Mouse (Mus musculus) embryonic facial prominence, embryonic 10.5 days (tissue): ENCODE measurements around the gene Chrd. TPM values are rescaled to one million over a fixed set of nuclear protein-coding genes. Genes with fewer than 3 reads are reported as not detected.

Source experiments
- DNase-seq: peaks from one replicate; pipeline ENCODE4 v3.0.0-alpha.2; 2017; ENCODE audit warnings: low spot score
- H3K27ac ChIP-seq: fragments of 300-500 bp; sonication (generic); replicated peaks from 2 replicates; pipeline ENCODE4 v1.5.1; 2016; ENCODE audit warnings: mild to moderate bottlenecking
- H3K27me3 ChIP-seq: fragments of 300-500 bp; sonication (generic); replicated peaks from 2 replicates; pipeline ENCODE4 v1.6.1; 2016; ENCODE audit warnings: low read depth, mild to moderate bottlenecking; ENCODE audit not compliant: poor library complexity, severe bottlenecking
- H3K36me3 ChIP-seq: fragments of 300-500 bp; sonication (generic); replicated peaks from 2 replicates; pipeline ENCODE4 v1.6.1; 2016; ENCODE audit warnings: mild to moderate bottlenecking, moderate library complexity
- H3K4me1 ChIP-seq: fragments of 300-500 bp; sonication (generic); 2 replicates; pipeline ENCODE4 v1.6.1; 2016
- H3K4me3 ChIP-seq: fragments of 300-500 bp; sonication (generic); 2 replicates; pipeline ENCODE4 v1.5.1; 2016; ENCODE audit warnings: mild to moderate bottlenecking, moderate library complexity
- H3K9me3 ChIP-seq: fragments of 300-500 bp; sonication (generic); 2 replicates; pipeline ENCODE4 v1.6.1; 2016; ENCODE audit warnings: mild to moderate bottlenecking
- WGBS: fragments of 180-500 bp; shearing (Covaris S2); methylation state at CpG from one replicate; pipeline ENCODE4 v1.1.7; 2016; 5-methylcytosine and 5-hydroxymethylcytosine counted together
- polyA plus RNA-seq: library from polyadenylated mRNA; unstranded; fragments of >200 nt; fragmentation: Nextera tagmentation; extraction: Ambion mirVana; gene quantifications from 2 replicates; pipeline ENCODE4 v1.2.1, GENCODE M21; 2016

Chrd gene
- 1.3 and 1.4 TPM in 2 replicates for polyA plus RNA-seq

- DNase-seq = peak; percentile 86
- H3K4me3 ChIP-seq = peak within 1 kb of the TSS; percentile 76
- no peaks in the 10 kb centered on the region for H3K36me3 ChIP-seq
- under 1% methylated on average over 69 of the region's 70 CpGs for whole genome bisulfite sequencing
- peak within 1 kb of the TSS; percentile 91 for H3K27ac ChIP-seq
- H3K9me3 ChIP-seq = no peaks in the 10 kb centered on the region
- peaks cover 74% of the 10 kb centered on the region for H3K27me3 ChIP-seq
- peaks cover 41% of the 10 kb centered on the region for H3K4me1 ChIP-seq
These were observed at the start of gene Chrd for GRCm38 (mm10) chr16:20732925-20733730. Gene Chrd, plus strand, starts transcription at chr16:20733127.

DNA sequence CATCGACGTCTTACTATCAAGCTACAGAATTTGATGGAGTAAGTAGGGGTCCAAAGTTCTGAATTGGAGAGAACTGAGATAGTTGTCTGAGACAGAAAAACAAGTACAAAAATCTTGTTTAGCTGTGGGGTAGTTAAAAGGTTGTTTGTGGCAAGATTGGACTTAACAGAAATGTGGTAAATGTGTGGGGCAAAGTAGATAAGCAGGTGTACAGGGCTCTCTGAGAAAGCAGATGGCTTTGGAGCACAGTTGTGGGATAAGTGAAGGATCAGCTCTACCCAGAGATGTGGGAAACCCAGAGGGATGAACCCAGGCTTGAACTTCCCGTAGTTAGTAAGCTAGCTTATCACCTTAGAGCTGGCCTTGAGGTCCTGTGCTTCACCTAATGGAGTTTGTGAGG is 42.2 kb upstream of the Chrd start:
- Histone ChIP-seq H3K4me3 (no peak overlapping the region), H3K4me1 (peaks cover 30% of the 10 kb centered on the region), H3K9me3 (no peaks in the 10 kb centered on the region), H3K27me3 (peaks cover 18% of the 10 kb centered on the region), H3K27ac (no peak overlapping the region), H3K36me3 (peaks cover 70% of the 10 kb centered on the region)
- DNase-seq = no peak
- WGBS = 92% methylated on average over 3 of the region's 3 CpGs

DNA sequence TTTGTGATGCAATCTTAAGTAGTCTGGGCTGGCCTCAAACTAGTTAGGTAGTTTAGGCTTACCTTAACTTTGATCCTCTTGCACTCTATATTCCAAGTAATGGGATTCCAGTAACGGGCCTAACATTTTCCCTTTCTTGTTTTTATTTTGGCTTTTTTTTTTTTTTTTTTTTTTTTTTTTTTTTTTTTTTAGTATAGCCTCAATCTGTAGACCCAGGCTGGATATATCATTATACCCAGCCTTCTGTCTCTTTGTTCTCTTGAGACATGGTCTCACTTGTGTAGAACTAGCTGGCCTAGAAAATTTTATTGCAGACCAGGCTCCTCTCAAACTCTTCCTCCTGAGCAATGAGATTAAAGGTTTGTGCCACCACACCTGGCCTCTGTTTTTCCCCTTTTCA is 41.3 kb upstream of the Chrd start:
- Histone ChIP-seq H3K27ac (no peak overlapping the region), H3K27me3 (peaks cover 26% of the 10 kb centered on the region), H3K9me3 (no peaks in the 10 kb centered on the region), H3K4me3 (no peak overlapping the region), H3K36me3 (peaks cover 62% of the 10 kb centered on the region), H3K4me1 (peaks cover 39% of the 10 kb centered on the region)
- WGBS = 83% methylated on average over 1 of the region's 1 CpGs
- no peak for DNase-seq

GRCm38 (mm10) chr16:20692241-20692965 is 40.5 kb upstream of the Chrd start:
- Histone ChIP-seq H3K9me3 (no peaks in the 10 kb centered on the region), H3K27ac (no peak overlapping the region), H3K4me3 (peak overlapping the region; percentile 74), H3K27me3 (peaks cover 33% of the 10 kb centered on the region), H3K4me1 (peaks cover 41% of the 10 kb centered on the region), H3K36me3 (peaks cover 54% of the 10 kb centered on the region)
- whole genome bisulfite sequencing = 48% methylated on average over 16 of the region's 16 CpGs
- DNase-seq = peak; percentile 36

DNA sequence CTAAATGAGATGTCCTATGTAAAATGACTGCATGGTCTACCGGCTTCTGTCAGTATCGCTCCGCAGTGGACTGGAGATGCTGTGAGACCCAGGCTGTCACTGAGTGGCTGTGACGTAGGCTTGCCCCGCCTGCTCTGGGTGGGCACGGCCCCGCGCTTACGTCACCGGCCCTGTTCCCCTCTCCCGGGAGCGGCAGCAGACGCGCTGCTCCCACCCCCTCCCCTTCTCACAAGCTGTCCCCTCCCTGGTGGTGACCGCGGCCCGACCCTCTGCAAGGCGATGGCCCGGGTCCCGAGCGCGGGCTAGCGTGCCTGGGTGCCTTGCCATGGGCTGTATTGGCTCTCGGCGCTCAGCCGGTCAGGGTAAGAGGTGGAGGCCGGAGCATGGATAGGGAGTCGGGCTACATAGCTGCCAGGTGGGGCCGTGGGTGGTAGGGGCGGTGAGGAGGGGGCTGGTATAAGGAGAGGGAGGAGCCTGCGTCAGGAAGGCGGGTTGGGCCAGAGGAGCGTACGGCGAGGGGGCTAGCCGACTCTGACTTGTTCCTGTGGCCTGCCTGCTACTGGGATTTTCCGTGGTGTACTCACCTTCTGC is 39.7 kb upstream of the Chrd start, which contains the start of gene Fam131a:
TSS of gene Fam131a (plus strand) at position 131 of the 591 bp plus-strand sequence.
- WGBS = under 1% methylated on average over 37 of the region's 37 CpGs
- peaks cover 41% of the 10 kb centered on the region for H3K27me3 ChIP-seq
- H3K9me3 ChIP-seq = no peaks in the 10 kb centered on the region
- H3K36me3 ChIP-seq = peaks cover 46% of the 10 kb centered on the region
- H3K27ac ChIP-seq = peak within 1 kb of the TSS; percentile 84
- peaks cover 41% of the 10 kb centered on the region for H3K4me1 ChIP-seq
- peak; percentile 96 for DNase-seq
- peak within 1 kb of the TSS; percentile 74 for H3K4me3 ChIP-seq

DNA sequence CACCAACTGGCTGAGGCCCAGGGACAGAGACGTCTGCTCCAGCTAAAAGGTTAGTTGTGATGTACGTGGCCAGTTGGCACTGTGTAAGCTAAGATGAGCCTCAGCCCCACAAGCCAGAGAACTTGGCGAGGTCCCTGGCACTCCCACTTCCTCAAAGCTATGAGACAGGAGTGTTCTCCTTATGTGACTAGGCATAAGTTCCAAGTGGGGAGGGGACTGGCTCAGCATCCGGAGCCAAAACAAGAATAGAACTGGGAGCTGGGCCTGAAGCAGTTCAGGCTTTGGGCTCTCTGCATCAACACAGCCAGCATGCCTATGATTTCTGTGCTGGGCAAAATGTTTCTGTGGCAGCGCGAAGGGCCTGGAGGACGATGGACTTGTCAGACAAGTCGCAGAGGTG is 38.1 kb upstream of the Chrd start:
- Histone ChIP-seq H3K27ac (no peak overlapping the region), H3K4me3 (no peak overlapping the region), H3K9me3 (no peaks in the 10 kb centered on the region), H3K4me1 (peaks cover 41% of the 10 kb centered on the region), H3K36me3 (peaks cover 30% of the 10 kb centered on the region), H3K27me3 (peaks cover 46% of the 10 kb centered on the region)
- no peak for DNase-seq
- WGBS = 83% methylated on average over 8 of the region's 8 CpGs

GRCm38 (mm10) chr16:20695622-20696323 is 37.2 kb upstream of the Chrd start:
- Histone ChIP-seq H3K27me3 (peaks cover 46% of the 10 kb centered on the region), H3K4me1 (peaks cover 48% of the 10 kb centered on the region), H3K27ac (peak overlapping the region; percentile 74), H3K9me3 (no peaks in the 10 kb centered on the region), H3K4me3 (peak overlapping the region; percentile 61), H3K36me3 (peaks cover 20% of the 10 kb centered on the region)
- peak; percentile 83 for DNase-seq
- 5% methylated on average over 46 of the region's 46 CpGs for WGBS

DNA sequence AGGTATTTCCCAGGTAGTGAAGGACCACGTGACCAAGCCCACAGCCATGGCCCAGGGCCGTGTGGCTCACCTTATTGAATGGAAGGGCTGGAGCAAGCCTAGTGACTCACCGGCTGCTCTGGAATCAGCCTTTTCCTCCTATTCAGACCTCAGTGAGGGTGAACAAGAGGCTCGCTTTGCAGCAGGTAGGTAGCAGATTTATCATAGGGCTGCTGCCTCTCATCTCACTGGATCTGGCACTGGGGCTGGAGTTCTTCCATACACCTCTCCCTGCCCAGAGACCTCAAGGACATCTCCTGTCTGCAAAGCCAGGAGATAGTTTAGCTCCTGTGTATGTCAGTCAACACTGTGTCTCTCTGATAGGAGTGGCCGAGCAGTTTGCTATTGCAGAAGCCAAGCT is 33.7 kb upstream of the Chrd start:
- H3K27ac ChIP-seq = no peak overlapping the region
- WGBS = 79% methylated on average over 5 of the region's 5 CpGs
- H3K36me3 ChIP-seq = peaks cover 14% of the 10 kb centered on the region
- no peak for DNase-seq
- H3K9me3 ChIP-seq = no peaks in the 10 kb centered on the region
- peaks cover 43% of the 10 kb centered on the region for H3K27me3 ChIP-seq
- H3K4me1 ChIP-seq = peaks cover 49% of the 10 kb centered on the region
- no peak overlapping the region for H3K4me3 ChIP-seq

- WGBS = 33% methylated on average over 5 of the region's 5 CpGs
- no peak for DNase-seq
- Histone ChIP-seq H3K4me1 (peaks cover 48% of the 10 kb centered on the region), H3K36me3 (peaks cover 21% of the 10 kb centered on the region), H3K9me3 (no peaks in the 10 kb centered on the region), H3K27ac (peak overlapping the region; percentile 35), H3K27me3 (peaks cover 36% of the 10 kb centered on the region), H3K4me3 (no peak overlapping the region)
These were observed 32.9 kb upstream of the Chrd start for GRCm38 (mm10) chr16:20700036-20700435.

- Histone ChIP-seq H3K27ac (peak overlapping the region; percentile 77), H3K9me3 (no peaks in the 10 kb centered on the region), H3K4me1 (peaks cover 35% of the 10 kb centered on the region), H3K27me3 (peaks cover 23% of the 10 kb centered on the region), H3K4me3 (peak overlapping the region; percentile 21), H3K36me3 (peaks cover 34% of the 10 kb centered on the region)
- no peak for DNase-seq
- WGBS = 47% methylated on average over 7 of the region's 7 CpGs
These were observed 31.6 kb upstream of the Chrd start for GRCm38 (mm10) chr16:20701316-20701715.

GRCm38 (mm10) chr16:20701729-20702521 is 31.0 kb upstream of the Chrd start:
- peak overlapping the region; percentile 21 for H3K4me3 ChIP-seq
- peak; percentile 60 for DNase-seq
- H3K36me3 ChIP-seq = peaks cover 40% of the 10 kb centered on the region
- peaks cover 17% of the 10 kb centered on the region; the same call in 1 of the 2 replicates for H3K27me3 ChIP-seq
- WGBS = 12% methylated on average over 12 of the region's 12 CpGs
- H3K4me1 ChIP-seq = peaks cover 30% of the 10 kb centered on the region
- H3K9me3 ChIP-seq = no peaks in the 10 kb centered on the region
- H3K27ac ChIP-seq = peak overlapping the region; percentile 77
